Mouse (Mus musculus): ENCODE measurements at regions not wholly inside any gene's neighbourhood (a gene's known extent, or its start where the extent isn't known, plus 50 kb on each side); places are given as distances from the start of the nearest gene placed in this dataset.
A peak's percentile ranks its signal among the peaks of the same experiment; 100 is the strongest.

DNA sequence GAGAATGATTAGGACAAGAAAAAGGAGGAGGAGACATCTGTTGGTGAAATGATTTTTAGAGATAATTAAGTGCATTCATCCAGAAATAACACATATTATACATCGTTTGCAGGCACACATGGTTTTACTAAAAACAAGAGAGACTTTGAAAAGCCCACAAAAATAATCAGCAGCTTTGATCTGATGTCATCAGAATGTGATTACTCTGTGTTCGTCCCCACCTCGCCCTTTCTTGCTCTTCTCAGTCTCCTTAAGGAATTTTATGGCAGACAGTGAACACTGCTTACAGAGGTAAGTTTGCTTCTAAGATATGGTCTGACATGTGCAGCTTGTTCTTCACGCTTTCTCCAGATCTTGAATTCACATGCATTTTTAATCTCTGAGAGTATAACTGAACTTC is 1061.3 kb downstream of the Pcdh9 start:
- 45% methylated on average over 4 of the region's 4 CpGs for WGBS
- Histone ChIP-seq H3K9me3 (replicated peaks; ENCODE audit: control insufficient read depth, low read length) (no peaks in the 10 kb centered on the region), H3K27ac (replicated peaks; ENCODE audit: low read depth, low read length) (no peak overlapping the region), H3K4me1 (ENCODE audit: control insufficient read depth, insufficient read depth, low read length) (no peaks in the 10 kb centered on the region), H3K9ac (replicated peaks; ENCODE audit: low read length) (no peak overlapping the region), H3K36me3 (replicated peaks; ENCODE audit: control insufficient read depth, insufficient read depth, low read depth, low read length) (no peaks in the 10 kb centered on the region), H3K4me3 (ENCODE audit: low read depth, low read length) (no peak overlapping the region), H3K4me2 (ENCODE audit: low read depth, low read length) (no peak overlapping the region), H3K27me3 (ENCODE audit: control insufficient read depth, insufficient read depth, low read length) (no peaks in the 10 kb centered on the region)
- peak; percentile 70; the same call in 1 of the 2 replicates for ATAC-seq (replicated peaks; ENCODE audit: insufficient number of reproducible peaks, low FRiP score, low TSS enrichment, low read depth)
- peak; percentile 59 for DNase-seq (ENCODE audit: low spot score)

DNA sequence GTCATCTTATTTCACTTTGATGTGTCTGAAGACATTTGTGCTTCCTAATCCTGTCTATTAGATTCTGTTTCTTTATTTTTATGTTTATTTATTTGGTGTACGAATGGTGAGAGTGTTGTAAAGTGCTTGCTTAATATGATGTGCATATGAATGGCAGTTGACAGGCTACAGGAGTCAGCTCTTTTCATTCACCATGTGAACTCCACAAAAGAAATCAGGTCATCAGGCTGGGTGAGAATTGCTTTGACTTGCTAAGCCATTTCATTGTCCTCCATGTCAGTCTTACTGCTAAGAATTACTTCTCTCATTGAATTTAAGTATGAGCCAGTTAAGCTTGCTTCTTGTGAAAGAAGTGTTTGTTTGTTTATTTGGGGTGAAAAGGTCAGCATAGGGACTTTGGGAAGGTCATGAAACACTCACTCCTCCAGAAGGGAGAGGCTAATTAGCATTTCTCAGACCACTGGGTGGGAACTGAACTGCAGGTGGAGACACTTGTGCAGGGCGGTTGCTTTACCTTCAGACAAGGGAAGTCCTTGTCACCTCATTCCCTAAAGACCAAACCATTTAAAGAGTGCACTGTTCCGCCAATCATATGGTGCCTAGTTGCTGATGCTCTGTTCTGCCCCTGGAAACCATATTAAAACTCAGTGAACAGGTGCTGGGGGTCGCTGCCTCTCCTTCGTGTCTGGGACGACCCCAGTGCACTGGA is 1063.7 kb downstream of the Pcdh9 start:
- H3K27me3 ChIP-seq (ENCODE audit: control insufficient read depth, insufficient read depth, low read length), result no peaks in the 10 kb centered on the region
- no peak overlapping the region for H3K4me3 ChIP-seq (ENCODE audit: low read depth, low read length)
- DNase-seq (ENCODE audit: low spot score) (no peak), ATAC-seq (replicated peaks; ENCODE audit: insufficient number of reproducible peaks, low FRiP score, low TSS enrichment, low read depth) (no peak)
- no peak overlapping the region for H3K4me2 ChIP-seq (ENCODE audit: low read depth, low read length)
- H3K9me3 ChIP-seq (replicated peaks; ENCODE audit: control insufficient read depth, low read length), result no peaks in the 10 kb centered on the region
- no peaks in the 10 kb centered on the region for H3K4me1 ChIP-seq (ENCODE audit: control insufficient read depth, insufficient read depth, low read length)
- 57% methylated on average over 6 of the region's 6 CpGs for WGBS
- no peak overlapping the region for H3K9ac ChIP-seq (replicated peaks; ENCODE audit: low read length)
- no peak overlapping the region for H3K27ac ChIP-seq (replicated peaks; ENCODE audit: low read depth, low read length)
- no peaks in the 10 kb centered on the region for H3K36me3 ChIP-seq (replicated peaks; ENCODE audit: control insufficient read depth, insufficient read depth, low read depth, low read length)

DNA sequence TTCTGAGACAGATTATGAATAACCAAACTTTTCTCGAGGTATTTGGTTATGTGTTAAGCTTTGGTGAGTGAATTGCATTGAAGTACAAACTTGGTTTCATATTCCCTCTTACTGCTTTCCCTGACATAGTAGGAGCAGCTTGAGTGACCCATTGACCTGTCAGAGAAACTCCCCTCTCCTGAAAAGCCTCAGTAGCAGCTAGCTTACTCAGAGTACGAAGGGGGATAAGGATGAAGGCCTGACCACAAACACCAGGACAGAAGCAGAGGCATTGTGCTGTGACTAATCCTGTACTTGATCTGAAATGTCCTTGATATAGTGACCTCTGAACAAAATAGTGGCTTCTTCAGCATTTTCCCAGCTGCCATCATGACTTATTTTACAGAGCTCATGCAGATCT is 1070.4 kb downstream of the Pcdh9 start:
- H3K4me1 ChIP-seq (ENCODE audit: control insufficient read depth, insufficient read depth, low read length), result no peaks in the 10 kb centered on the region
- H3K9me3 ChIP-seq (replicated peaks; ENCODE audit: control insufficient read depth, low read length), result no peaks in the 10 kb centered on the region
- ATAC-seq (replicated peaks; ENCODE audit: insufficient number of reproducible peaks, low FRiP score, low TSS enrichment, low read depth) (no peak), DNase-seq (ENCODE audit: low spot score) (no peak)
- H3K36me3 ChIP-seq (replicated peaks; ENCODE audit: control insufficient read depth, insufficient read depth, low read depth, low read length), result no peaks in the 10 kb centered on the region
- no peak overlapping the region for H3K27ac ChIP-seq (replicated peaks; ENCODE audit: low read depth, low read length)
- no peak overlapping the region for H3K4me3 ChIP-seq (ENCODE audit: low read depth, low read length)
- H3K27me3 ChIP-seq (ENCODE audit: control insufficient read depth, insufficient read depth, low read length), result no peaks in the 10 kb centered on the region
- no peak overlapping the region for H3K9ac ChIP-seq (replicated peaks; ENCODE audit: low read length)
- H3K4me2 ChIP-seq (ENCODE audit: low read depth, low read length), result no peak overlapping the region
- 70% methylated on average over 2 of the region's 2 CpGs for WGBS

Measured in embryonic facial prominence, embryonic 11.5 days (tissue).